ENCODE assay signal across 8 mouse cellular contexts in the genomic region with DNA sequence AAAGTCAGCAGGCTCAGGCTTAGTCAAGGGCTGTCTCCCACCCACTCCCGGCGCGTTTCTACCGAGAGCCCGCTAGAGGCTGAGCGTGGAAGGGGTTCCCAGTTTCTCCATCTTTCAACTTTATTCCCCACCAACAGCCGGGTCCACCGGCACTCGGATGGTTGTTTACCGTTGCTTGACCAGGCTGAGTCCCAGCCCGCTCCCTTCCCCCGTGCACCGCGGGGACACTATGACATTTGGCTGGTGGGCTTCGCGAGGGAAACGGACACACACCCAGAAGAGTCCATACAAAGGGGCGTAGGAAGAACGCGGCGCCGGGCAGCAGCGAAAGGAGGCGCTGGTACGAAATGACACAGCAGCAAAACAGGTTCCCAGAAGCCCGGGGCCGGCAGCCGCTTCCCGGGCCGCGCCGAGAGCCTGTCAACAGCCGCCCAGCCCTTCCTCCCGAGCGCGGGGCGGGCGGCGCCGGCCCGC. TPM values are rescaled to one million over a fixed set of nuclear protein-coding genes. Genes with fewer than 3 reads are reported as not detected.
A peak's percentile ranks its signal among the peaks of the same experiment; 100 is the strongest.
DNase-seq lines count a peak whose midpoint lies in the region; ATAC-seq lines count a peak whose summit lies in the region.

No protein-coding gene starts in this region.

- no peaks in the 10 kb centered on the region for H3K9me3 ChIP-seq in embryonic facial prominence, embryonic 15.5 days (replicated peaks)

- no peaks in the 10 kb centered on the region for H3K36me3 ChIP-seq in embryonic facial prominence, embryonic 15.5 days
- no peaks in the 10 kb centered on the region for H3K36me3 ChIP-seq in macrophage (ENCODE audit: inconsistent target)

- intact Hi-C loops in heart, postnatal 10 days (cut with DNase I), result loop anchor here (2.0 to 5.0 kb wide), 3 partner anchors 19 to 83 kb away; a partner anchor contains a TSS

- H3K79me2 ChIP-seq in macrophage (ENCODE audit: inconsistent target), result peaks cover 49% of the 10 kb centered on the region

- H3K27me3 ChIP-seq in embryonic facial prominence, embryonic 15.5 days, result no peaks in the 10 kb centered on the region

- H3K9ac ChIP-seq in embryonic facial prominence, embryonic 15.5 days, result peak overlapping the region; percentile 50

- peaks cover 21% of the 10 kb centered on the region for H3K4me1 ChIP-seq in embryonic facial prominence, embryonic 15.5 days

- peak overlapping the region; percentile 72 for H3K4me3 ChIP-seq in embryonic facial prominence, embryonic 15.5 days (replicated peaks)
- peak overlapping the region; percentile 91 for H3K4me3 ChIP-seq in macrophage (ENCODE audit: inconsistent target)

- WGBS in embryonic facial prominence, embryonic 15.5 days, result under 1% methylated on average over 35 of the region's 41 CpGs
- WGBS in macrophage (ENCODE audit: missing documents), result under 1% methylated on average over 41 of the region's 41 CpGs

- no peak for ATAC-seq in embryonic facial prominence, embryonic 15.5 days (ENCODE audit: insufficient number of reproducible peaks, low FRiP score, low TSS enrichment, low read depth)

- H3K27ac ChIP-seq in embryonic facial prominence, embryonic 15.5 days (replicated peaks), result peak overlapping the region; percentile 72
- H3K27ac ChIP-seq in macrophage, result peak overlapping the region; percentile 54

- peak; percentile 39 for DNase-seq in ES-CJ7 (ENCODE audit: low read depth, low spot score)
- DNase-seq in adrenal gland, postnatal 4 days (ENCODE audit: low spot score in 2 of 2), result peak; percentile 5 to 16
- DNase-seq in heart, postnatal 10 days, result peak; percentile 24 to 39
- DNase-seq in layer of hippocampus, postnatal 36 days, result peak; percentile 33 to 45
- peak; percentile 50 for DNase-seq in right cerebral cortex, postnatal 14 days
- DNase-seq in yolk sac, embryonic 10.5 days (ENCODE audit: low spot score), result peak; percentile 40

- H3K4me2 ChIP-seq in embryonic facial prominence, embryonic 15.5 days (replicated peaks), result peak overlapping the region; percentile 93

RNA-seq across cellular contexts. Expression of a gene that starts 0.6 kb away (rescaled TPM):
- total RNA-seq in adrenal gland, postnatal 4 days (2021), result 10 to 100 TPM; 15.7 to 19.2 TPM
- polyA plus RNA-seq in embryonic facial prominence, embryonic 15.5 days (2015; fragmentation: Nextera tagmentation; extraction: Ambion mirVana), result 9.2 and 10.5 TPM in 2 replicates
- 10 to 100 TPM; 12.0 to 14.7 TPM for total RNA-seq in heart, postnatal 10 days (2021)
- 10 to 100 TPM; 17.5 to 20.2 TPM for total RNA-seq in layer of hippocampus, postnatal 36 days (2021)
- 10 to 100 TPM; 10.3 to 60.6 (median 22.8) TPM for total RNA-seq in macrophage (2018; cell fraction: chromatin; rRNA removed)
- total RNA-seq in macrophage (2018; cell fraction: cytosol; rRNA removed), result 10 to 100 TPM in 25 of 26 experiments, 1 to 10 TPM in 1; 9.7 to 14.3 (median 12.2) TPM
- 10 to 100 TPM; 10.1 to 37.5 (median 20.8) TPM for total RNA-seq in macrophage (2018; cell fraction: nucleus; rRNA removed)
- polyA plus RNA-seq in macrophage (2018), result 8.7 to 13.7 TPM (median 11.2 TPM) in 3 replicates

RNA-seq across cellular contexts. Expression of a gene that starts 18.2 kb away (rescaled TPM):
- 10 to 100 TPM; 78.6 to 80.2 TPM for total RNA-seq in adrenal gland, postnatal 4 days (2021)
- 180 TPM in 2 replicates for polyA plus RNA-seq in embryonic facial prominence, embryonic 15.5 days (2015; fragmentation: Nextera tagmentation; extraction: Ambion mirVana)
- 10 to 100 TPM; 82.2 to 87.9 TPM for total RNA-seq in heart, postnatal 10 days (2021)
- total RNA-seq in layer of hippocampus, postnatal 36 days (2021), result 10 to 100 TPM; 82.2 to 85.0 TPM
- 10 to 100 TPM; 15.8 to 70.1 (median 37.5) TPM for total RNA-seq in macrophage (2018; cell fraction: chromatin; rRNA removed)
- 10 to 100 TPM; 27.7 to 50.9 (median 41.2) TPM for total RNA-seq in macrophage (2018; cell fraction: cytosol; rRNA removed)
- total RNA-seq in macrophage (2018; cell fraction: nucleus; rRNA removed), result 10 to 100 TPM in 25 of 26 experiments, 1 to 10 TPM in 1; 9.6 to 45.9 (median 23.5) TPM
- 39.5 to 73.9 TPM (median 51.8 TPM) in 3 replicates for polyA plus RNA-seq in macrophage (2018)
